Mouse (Mus musculus): Measurements from ENCODE around the gene Ndufs7. TPM values are rescaled to one million over a fixed set of nuclear protein-coding genes. Genes with fewer than 3 reads are reported as not detected.
A peak's percentile ranks its signal among the peaks of the same experiment; 100 is the strongest.
"Not testable (repeated sequence)": the region's sequence is repeated elsewhere in the genome, so short reads cannot be mapped to it uniquely, and the experiment has no call there.

Gene Ndufs7
- polyA plus RNA-seq (2016; fragmentation: Nextera tagmentation; extraction: Ambion mirVana) = 177 and 220 TPM in 2 replicates

- peak within 1 kb of the TSS; percentile 89 for H3K27ac ChIP-seq
- no peaks in the 10 kb centered on the region for H3K9me3 ChIP-seq (replicated peaks)
- peaks cover 22% of the 10 kb centered on the region for H3K36me3 ChIP-seq
- peak; percentile 82 for ATAC-seq (ENCODE audit: low FRiP score)
- H3K9ac ChIP-seq = peak within 1 kb of the TSS; percentile 83
- peak within 1 kb of the TSS; percentile 93 for H3K4me2 ChIP-seq (replicated peaks)
- no peaks in the 10 kb centered on the region for H3K27me3 ChIP-seq
- under 1% methylated on average over 53 of the region's 53 CpGs for WGBS
- peaks cover 14% of the 10 kb centered on the region for H3K4me1 ChIP-seq
- peak within 1 kb of the TSS; percentile 72 for H3K4me3 ChIP-seq
These were observed at the start of gene Ndufs7 for GRCm38 (mm10) chr10:80248971-80249640. Ndufs7 (plus strand) TSS chr10:80249121.

GRCm38 (mm10) chr10:80199440-80200008 lies 49.4 kb upstream of the Ndufs7 start:
- Histone ChIP-seq H3K9ac (no peak overlapping the region), H3K9me3 (replicated peaks) (no peaks in the 10 kb centered on the region), H3K4me1 (peaks cover 28% of the 10 kb centered on the region), H3K36me3 (no peaks in the 10 kb centered on the region), H3K4me2 (replicated peaks) (no peak overlapping the region), H3K27me3 (no peaks in the 10 kb centered on the region), H3K4me3 (no peak overlapping the region), H3K27ac (no peak overlapping the region)
- WGBS = 54% methylated on average over 3 of the region's 3 CpGs
- ATAC-seq (ENCODE audit: low FRiP score) = peak; percentile 64

GRCm38 (mm10) chr10:80200485-80200884 lies 48.4 kb upstream of the Ndufs7 start:
- Histone ChIP-seq H3K36me3 (no peaks in the 10 kb centered on the region), H3K9ac (no peak overlapping the region), H3K27ac (no peak overlapping the region), H3K4me1 (peaks cover 25% of the 10 kb centered on the region), H3K4me3 (no peak overlapping the region), H3K4me2 (replicated peaks) (no peak overlapping the region), H3K27me3 (no peaks in the 10 kb centered on the region), H3K9me3 (replicated peaks) (no peaks in the 10 kb centered on the region)
- no peak for ATAC-seq (ENCODE audit: low FRiP score)
- 72% methylated on average over 6 of the region's 6 CpGs for WGBS

- Histone ChIP-seq H3K4me3 (no peak overlapping the region), H3K36me3 (no peaks in the 10 kb centered on the region), H3K9me3 (replicated peaks) (no peaks in the 10 kb centered on the region), H3K4me1 (peaks cover 32% of the 10 kb centered on the region), H3K4me2 (replicated peaks) (no peak overlapping the region), H3K9ac (peak overlapping the region; percentile 20; the same call in 1 of the 2 replicates), H3K27ac (no peak overlapping the region), H3K27me3 (no peaks in the 10 kb centered on the region)
- WGBS = 6% methylated on average over 7 of the region's 7 CpGs
- no peak for ATAC-seq (ENCODE audit: low FRiP score)
These were observed 44.9 kb upstream of the Ndufs7 start for GRCm38 (mm10) chr10:80204055-80204454.

- H3K9ac ChIP-seq = no peak overlapping the region
- ATAC-seq (ENCODE audit: low FRiP score) = no peak
- no peaks in the 10 kb centered on the region for H3K9me3 ChIP-seq (replicated peaks)
- 27% methylated on average over 1 of the region's 1 CpGs for WGBS
- H3K4me1 ChIP-seq = peaks cover 33% of the 10 kb centered on the region
- H3K27ac ChIP-seq = no peak overlapping the region
- H3K36me3 ChIP-seq = no peaks in the 10 kb centered on the region
- H3K4me2 ChIP-seq (replicated peaks) = no peak overlapping the region
- H3K27me3 ChIP-seq = peaks cover 3% of the 10 kb centered on the region; the same call in 1 of the 2 replicates
- no peak overlapping the region for H3K4me3 ChIP-seq
These were observed 41.7 kb upstream of the Ndufs7 start for GRCm38 (mm10) chr10:80207201-80207600.

- Histone ChIP-seq H3K4me2 (replicated peaks) (no peak overlapping the region), H3K4me3 (no peak overlapping the region), H3K36me3 (no peaks in the 10 kb centered on the region), H3K27me3 (peaks cover 3% of the 10 kb centered on the region; the same call in 1 of the 2 replicates), H3K4me1 (peaks cover 33% of the 10 kb centered on the region), H3K9ac (no peak overlapping the region; the same call in 1 of the 2 replicates), H3K27ac (peak overlapping the region; percentile 55), H3K9me3 (replicated peaks) (no peaks in the 10 kb centered on the region)
- peak; percentile 11; the same call in 1 of the 2 replicates for ATAC-seq (ENCODE audit: low FRiP score)
- WGBS = 27% methylated on average over 10 of the region's 10 CpGs
These were observed 41.2 kb upstream of the Ndufs7 start for GRCm38 (mm10) chr10:80207676-80208075.

GRCm38 (mm10) chr10:80208248-80208647 lies 40.7 kb upstream of the Ndufs7 start:
- no peak overlapping the region for H3K4me3 ChIP-seq
- peaks cover 3% of the 10 kb centered on the region; the same call in 1 of the 2 replicates for H3K27me3 ChIP-seq
- peak overlapping the region; percentile 74; the same call in 1 of the 2 replicates for H3K27ac ChIP-seq
- no peak for ATAC-seq (ENCODE audit: low FRiP score)
- WGBS = 69% methylated on average over 4 of the region's 4 CpGs
- no peak overlapping the region for H3K9ac ChIP-seq
- H3K9me3 ChIP-seq (replicated peaks) = no peaks in the 10 kb centered on the region
- H3K4me2 ChIP-seq (replicated peaks) = peak overlapping the region; percentile 39
- H3K36me3 ChIP-seq = no peaks in the 10 kb centered on the region
- peaks cover 33% of the 10 kb centered on the region for H3K4me1 ChIP-seq

- H3K4me2 ChIP-seq (replicated peaks) = peak overlapping the region; percentile 39
- WGBS = 3% methylated on average over 24 of the region's 24 CpGs
- H3K4me1 ChIP-seq = peaks cover 30% of the 10 kb centered on the region
- peak overlapping the region; percentile 74 for H3K27ac ChIP-seq
- peaks cover 3% of the 10 kb centered on the region; the same call in 1 of the 2 replicates for H3K27me3 ChIP-seq
- peak; percentile 83 for ATAC-seq (ENCODE audit: low FRiP score)
- no peaks in the 10 kb centered on the region for H3K9me3 ChIP-seq (replicated peaks)
- no peak overlapping the region; the same call in 1 of the 2 replicates for H3K9ac ChIP-seq
- peak overlapping the region; percentile 2; the same call in 1 of the 2 replicates for H3K4me3 ChIP-seq
- no peaks in the 10 kb centered on the region for H3K36me3 ChIP-seq
These were observed 40.0 kb upstream of the Ndufs7 start for GRCm38 (mm10) chr10:80208841-80209371.

- not testable (repeated sequence) for H3K27me3 ChIP-seq; H3K4me2 ChIP-seq (replicated peaks); H3K9me3 ChIP-seq (replicated peaks); H3K27ac ChIP-seq; H3K9ac ChIP-seq; H3K36me3 ChIP-seq; ATAC-seq (ENCODE audit: low FRiP score); H3K4me3 ChIP-seq
- H3K4me1 ChIP-seq = peaks cover 29% of the 10 kb centered on the region
- 67% methylated on average over 7 of the region's 7 CpGs for WGBS
These were observed 37.3 kb upstream of the Ndufs7 start for GRCm38 (mm10) chr10:80211547-80212103.

- Histone ChIP-seq H3K4me1 (peaks cover 4% of the 10 kb centered on the region), H3K36me3 (no peaks in the 10 kb centered on the region), H3K27ac (no peak overlapping the region), H3K4me3 (no peak overlapping the region), H3K4me2 (replicated peaks) (no peak overlapping the region), H3K27me3 (no peaks in the 10 kb centered on the region), H3K9me3 (replicated peaks) (no peaks in the 10 kb centered on the region), H3K9ac (peak overlapping the region; percentile 36; the same call in 1 of the 2 replicates)
- ATAC-seq (ENCODE audit: low FRiP score) = no peak
- WGBS = 15% methylated on average over 16 of the region's 16 CpGs
These were observed 33.7 kb upstream of the Ndufs7 start for GRCm38 (mm10) chr10:80215048-80215772.

GRCm38 (mm10) chr10:80220676-80221075 lies 28.2 kb upstream of the Ndufs7 start:
- WGBS = 44% methylated on average over 6 of the region's 9 CpGs
- Histone ChIP-seq H3K4me1 (peaks cover 7% of the 10 kb centered on the region), H3K27me3 (no peaks in the 10 kb centered on the region), H3K9me3 (replicated peaks) (no peaks in the 10 kb centered on the region), H3K9ac (no peak overlapping the region), H3K4me3 (no peak overlapping the region), H3K27ac (no peak overlapping the region), H3K4me2 (replicated peaks) (no peak overlapping the region), H3K36me3 (no peaks in the 10 kb centered on the region)
- ATAC-seq (ENCODE audit: low FRiP score) = no peak

- not testable (repeated sequence) for H3K36me3 ChIP-seq; H3K9ac ChIP-seq; H3K27me3 ChIP-seq; H3K9me3 ChIP-seq (replicated peaks); H3K4me3 ChIP-seq; ATAC-seq (ENCODE audit: low FRiP score); H3K27ac ChIP-seq; H3K4me2 ChIP-seq (replicated peaks)
- WGBS = 96% methylated on average over 2 of the region's 2 CpGs
- peaks cover 21% of the 10 kb centered on the region for H3K4me1 ChIP-seq
These were observed 25.8 kb upstream of the Ndufs7 start for GRCm38 (mm10) chr10:80223137-80223536.
